Mouse (Mus musculus) embryonic facial prominence, embryonic 11.5 days (tissue): Measurements from ENCODE around the gene Mpc1. TPM values are rescaled to one million over a fixed set of nuclear protein-coding genes. Genes with fewer than 3 reads are reported as not detected.

ENCODE experiments used
- ATAC-seq: fragments of 200-750 bp; cut with Nextera tagmentation; replicated peaks from 2 replicates; pipeline ENCODE4 v1.8.0; 2017; ENCODE audit warnings: low read depth; ENCODE audit not compliant: insufficient number of reproducible peaks, low FRiP score, low TSS enrichment
- DNase-seq: peaks from one replicate; pipeline ENCODE4 v3.0.0-alpha.2; 2015; ENCODE audit warnings: low spot score
- H3K27ac ChIP-seq: fragments of 300-500 bp; sonication (generic); replicated peaks from 2 replicates; pipeline ENCODE4 v1.5.1; 2014; ENCODE audit warnings: mild to moderate bottlenecking, low read depth, low read length, control low read depth
- H3K27me3 ChIP-seq: fragments of 300-500 bp; sonication (generic); 2 replicates; pipeline ENCODE4 v1.6.1; 2014; ENCODE audit warnings: mild to moderate bottlenecking, low read length, moderate library complexity, mixed read lengths; ENCODE audit not compliant: control insufficient read depth, insufficient read depth
- H3K36me3 ChIP-seq: fragments of 300-500 bp; sonication (generic); replicated peaks from 2 replicates; pipeline ENCODE4 v1.6.1; 2014; ENCODE audit warnings: low read depth, mild to moderate bottlenecking, low read length, moderate library complexity, mixed read lengths; ENCODE audit not compliant: control insufficient read depth, insufficient read depth
- H3K4me1 ChIP-seq: fragments of 300-500 bp; sonication (generic); 2 replicates; pipeline ENCODE4 v1.6.1; 2014; ENCODE audit warnings: low read length, mixed read lengths; ENCODE audit not compliant: control insufficient read depth, insufficient read depth
- H3K4me2 ChIP-seq: fragments of 300-500 bp; sonication (generic); 2 replicates; pipeline ENCODE4 v1.6.1; 2014; ENCODE audit warnings: low read depth, mild to moderate bottlenecking, control low read depth, low read length, moderate library complexity
- H3K4me3 ChIP-seq: fragments of 300-500 bp; sonication (generic); 2 replicates; pipeline ENCODE4 v1.5.1; 2014; ENCODE audit warnings: low read depth, low read length, control low read depth
- H3K9ac ChIP-seq: fragments of 300-500 bp; sonication (generic); replicated peaks from 2 replicates; pipeline ENCODE4 v1.6.1; 2014; ENCODE audit warnings: mild to moderate bottlenecking, control low read depth, low read length
- H3K9me3 ChIP-seq: fragments of 300-500 bp; sonication (generic); replicated peaks from 2 replicates; pipeline ENCODE4 v1.6.1; 2016; ENCODE audit warnings: mild to moderate bottlenecking, low read length, inconsistent platforms, mixed read lengths; ENCODE audit not compliant: control insufficient read depth
- WGBS: fragments of 180-500 bp; shearing (Covaris S2); extraction: QIAGEN DNeasy Blood & Tissue Kit; methylation state at CpG from one replicate; pipeline ENCODE4 v1.1.7; 2014; 5-methylcytosine and 5-hydroxymethylcytosine counted together
- polyA plus RNA-seq: library from polyadenylated mRNA; unstranded; fragments of >200 nt; fragmentation: Nextera tagmentation; extraction: Ambion mirVana; gene quantifications from 2 replicates; pipeline ENCODE4 v1.2.1, GENCODE M21; 2014

The Mpc1 gene
- 106 and 124 TPM in 2 replicates for polyA plus RNA-seq

DNA sequence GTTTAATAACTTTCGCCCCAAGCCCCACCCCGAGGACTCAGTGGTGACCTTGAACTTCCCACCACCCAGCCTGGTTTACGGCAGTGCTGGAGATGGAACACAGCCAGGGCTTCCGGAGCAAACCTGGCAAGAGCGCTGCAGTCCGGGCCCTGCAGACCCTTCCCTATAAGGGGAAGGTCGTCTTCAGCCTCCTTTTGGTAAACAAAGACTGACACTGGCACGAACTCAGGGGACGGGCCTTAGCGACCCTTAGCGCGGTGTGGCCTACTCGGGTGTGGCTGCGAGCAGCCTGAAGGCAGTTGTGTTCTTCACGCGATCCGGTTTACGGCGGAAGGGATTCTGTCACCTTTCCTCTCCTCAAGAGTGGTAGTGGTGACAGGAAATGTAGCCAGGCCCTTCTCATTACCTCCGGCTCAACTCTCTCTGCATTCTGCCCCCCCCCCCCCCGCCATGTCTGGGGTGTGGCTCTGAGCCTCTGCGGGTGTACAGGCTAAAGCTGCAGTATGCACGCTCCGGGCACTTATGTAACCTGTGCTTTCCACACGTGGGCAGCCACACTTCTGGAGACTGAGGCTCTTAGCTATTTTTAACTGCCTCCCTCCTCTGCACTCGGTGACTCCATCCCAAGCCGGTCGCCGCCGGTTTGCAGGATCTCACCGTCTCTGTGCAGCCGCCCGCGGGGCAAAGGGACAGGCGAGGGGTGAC lies at the start of gene Mpc1:
TSS of gene Mpc1 (plus strand) at position 84 of the 705 bp plus-strand sequence.
- H3K36me3 ChIP-seq, result no peaks in the 10 kb centered on the region
- WGBS, result 2% methylated on average over 35 of the region's 35 CpGs
- ATAC-seq (peak; percentile 74), DNase-seq (peak; percentile 40)
- no peaks in the 10 kb centered on the region; the same call in 1 of the 2 replicates for H3K27me3 ChIP-seq
- H3K9ac ChIP-seq, result peak within 1 kb of the TSS; percentile 74
- H3K9me3 ChIP-seq, result no peaks in the 10 kb centered on the region
- H3K4me2 ChIP-seq, result peak within 1 kb of the TSS; percentile 99
- H3K4me1 ChIP-seq, result no peaks in the 10 kb centered on the region
- peak within 1 kb of the TSS; percentile 72 for H3K27ac ChIP-seq
- H3K4me3 ChIP-seq, result peak within 1 kb of the TSS; percentile 83

GRCm38 (mm10) chr17:8233618-8234214 lies 49.0 kb upstream of the Mpc1 start:
- WGBS, result 74% methylated on average over 15 of the region's 15 CpGs
- Histone ChIP-seq H3K9me3 (no peaks in the 10 kb centered on the region), H3K27ac (no peak overlapping the region), H3K4me1 (no peaks in the 10 kb centered on the region), H3K36me3 (no peaks in the 10 kb centered on the region), H3K27me3 (no peaks in the 10 kb centered on the region), H3K4me2 (no peak overlapping the region), H3K9ac (no peak overlapping the region), H3K4me3 (no peak overlapping the region)
- ATAC-seq (no peak), DNase-seq (no peak)

- H3K27me3 ChIP-seq, result no peaks in the 10 kb centered on the region
- 81% methylated on average over 4 of the region's 4 CpGs for WGBS
- no peak overlapping the region for H3K27ac ChIP-seq
- no peak for DNase-seq
- H3K9me3 ChIP-seq, result no peaks in the 10 kb centered on the region
- no peaks in the 10 kb centered on the region for H3K4me1 ChIP-seq
- H3K4me2 ChIP-seq, result no peak overlapping the region
- H3K36me3 ChIP-seq, result no peaks in the 10 kb centered on the region
- H3K4me3 ChIP-seq, result no peak overlapping the region
- H3K9ac ChIP-seq, result no peak overlapping the region
- ATAC-seq, result no peak
Measured at GRCm38 (mm10) chr17:8234537-8234936, 48.2 kb upstream of the Mpc1 start.

DNA sequence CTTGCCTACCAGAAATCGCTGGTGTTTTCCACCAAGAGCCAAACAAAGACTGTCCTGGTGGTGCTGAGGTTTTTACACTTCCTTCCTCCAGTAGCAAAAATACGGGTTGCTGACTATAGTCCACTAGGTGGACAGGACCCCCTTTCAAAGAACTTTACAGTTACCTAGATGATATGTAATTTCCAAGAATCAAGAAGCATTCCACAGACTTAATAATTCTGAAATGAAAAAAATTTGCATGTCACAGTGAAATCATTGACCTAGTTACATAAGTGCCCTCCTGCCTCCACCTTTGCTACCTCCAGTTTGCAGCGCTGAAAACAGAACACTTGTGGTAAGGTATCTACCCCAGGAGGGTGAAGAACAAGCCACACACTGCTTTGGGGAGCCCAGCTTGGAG lies 47.0 kb upstream of the Mpc1 start, which contains the start of gene Ccr6:
TSS of gene Ccr6 (plus strand) at position 301 of the 400 bp plus-strand sequence.
- Histone ChIP-seq H3K27me3 (no peaks in the 10 kb centered on the region), H3K4me3 (no peak within 1 kb of the TSS), H3K4me2 (no peak within 1 kb of the TSS), H3K36me3 (no peaks in the 10 kb centered on the region), H3K27ac (no peak within 1 kb of the TSS), H3K4me1 (no peaks in the 10 kb centered on the region; the same call in 1 of the 2 replicates), H3K9me3 (no peaks in the 10 kb centered on the region), H3K9ac (no peak within 1 kb of the TSS)
- ATAC-seq (no peak), DNase-seq (no peak)
- 82% methylated on average over 3 of the region's 3 CpGs for WGBS

GRCm38 (mm10) chr17:8238012-8238710 lies 44.5 kb upstream of the Mpc1 start:
- WGBS, result 80% methylated on average over 15 of the region's 15 CpGs
- Histone ChIP-seq H3K4me2 (no peak overlapping the region), H3K27ac (no peak overlapping the region), H3K27me3 (no peaks in the 10 kb centered on the region), H3K4me1 (no peaks in the 10 kb centered on the region; the same call in 1 of the 2 replicates), H3K9me3 (no peaks in the 10 kb centered on the region), H3K36me3 (no peaks in the 10 kb centered on the region), H3K4me3 (no peak overlapping the region), H3K9ac (no peak overlapping the region)
- no peak for ATAC-seq
- no peak for DNase-seq

DNA sequence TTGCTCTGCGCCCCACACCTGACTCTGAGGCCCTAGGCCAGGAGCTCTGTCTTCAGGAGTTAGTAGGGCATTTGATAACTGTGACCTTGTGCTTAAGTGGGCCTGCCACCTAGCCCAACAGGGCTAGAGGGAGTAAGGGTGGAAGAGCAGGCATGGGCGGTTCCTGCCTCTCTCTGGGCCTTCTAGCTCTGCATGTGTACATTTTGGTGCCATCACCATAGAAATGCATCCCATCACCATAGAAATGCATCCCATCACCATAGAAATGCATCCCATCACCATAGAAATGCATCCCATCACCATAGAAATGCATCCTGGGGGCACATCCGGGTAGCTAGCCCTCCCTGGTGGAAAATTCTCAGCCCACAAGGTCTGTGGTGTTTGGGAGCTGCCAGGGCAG lies 43.1 kb upstream of the Mpc1 start:
- WGBS, result 80% methylated on average over 3 of the region's 3 CpGs
- Histone ChIP-seq H3K27me3 (no peaks in the 10 kb centered on the region), H3K9me3 (no peaks in the 10 kb centered on the region), H3K4me3 (no peak overlapping the region), H3K9ac (no peak overlapping the region), H3K27ac (no peak overlapping the region), H3K36me3 (no peaks in the 10 kb centered on the region), H3K4me1 (no peaks in the 10 kb centered on the region; the same call in 1 of the 2 replicates), H3K4me2 (no peak overlapping the region)
- DNase-seq (no peak), ATAC-seq (no peak)

GRCm38 (mm10) chr17:8240517-8240916 lies 42.2 kb upstream of the Mpc1 start:
- Histone ChIP-seq H3K4me3 (no peak overlapping the region), H3K9ac (no peak overlapping the region), H3K27me3 (no peaks in the 10 kb centered on the region), H3K27ac (no peak overlapping the region), H3K9me3 (no peaks in the 10 kb centered on the region), H3K4me2 (no peak overlapping the region), H3K36me3 (no peaks in the 10 kb centered on the region), H3K4me1 (no peaks in the 10 kb centered on the region; the same call in 1 of the 2 replicates)
- 71% methylated on average over 4 of the region's 4 CpGs for WGBS
- no peak for DNase-seq
- no peak for ATAC-seq

DNA sequence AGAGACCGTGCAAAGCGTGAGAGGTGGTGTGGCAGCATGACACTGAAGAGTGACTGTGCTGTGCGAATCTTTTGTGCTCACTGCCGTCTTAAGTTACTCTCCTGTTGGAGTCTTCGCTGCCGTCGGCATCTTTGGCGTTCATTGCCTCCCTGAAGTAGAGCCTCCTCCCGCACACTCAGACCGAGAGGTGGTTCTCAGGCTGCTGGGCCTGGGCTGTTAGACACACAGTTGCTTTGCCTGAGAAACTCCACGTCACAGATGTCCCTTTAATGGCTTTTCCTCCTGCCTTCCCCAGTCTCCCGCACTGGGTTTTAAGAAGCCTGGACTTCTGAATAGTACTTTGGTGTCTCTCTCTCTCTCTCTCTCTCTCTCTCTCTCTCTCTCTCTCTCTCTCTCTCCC lies 41.1 kb upstream of the Mpc1 start:
- no peaks in the 10 kb centered on the region for H3K27me3 ChIP-seq

More for the DNA sequence above, 41.1 kb upstream of the Mpc1 start:
- no peak overlapping the region for H3K4me2 ChIP-seq
- no peak overlapping the region for H3K27ac ChIP-seq
- no peak overlapping the region for H3K9ac ChIP-seq
- 71% methylated on average over 12 of the region's 12 CpGs for WGBS
- H3K4me1 ChIP-seq, result no peaks in the 10 kb centered on the region; the same call in 1 of the 2 replicates
- no peaks in the 10 kb centered on the region for H3K36me3 ChIP-seq
- DNase-seq (no peak), ATAC-seq (no peak)
- H3K4me3 ChIP-seq, result no peak overlapping the region
- no peaks in the 10 kb centered on the region for H3K9me3 ChIP-seq
